Mouse (Mus musculus): ENCODE measurements around the gene Slc41a1.

Gene Slc41a1

DNA sequence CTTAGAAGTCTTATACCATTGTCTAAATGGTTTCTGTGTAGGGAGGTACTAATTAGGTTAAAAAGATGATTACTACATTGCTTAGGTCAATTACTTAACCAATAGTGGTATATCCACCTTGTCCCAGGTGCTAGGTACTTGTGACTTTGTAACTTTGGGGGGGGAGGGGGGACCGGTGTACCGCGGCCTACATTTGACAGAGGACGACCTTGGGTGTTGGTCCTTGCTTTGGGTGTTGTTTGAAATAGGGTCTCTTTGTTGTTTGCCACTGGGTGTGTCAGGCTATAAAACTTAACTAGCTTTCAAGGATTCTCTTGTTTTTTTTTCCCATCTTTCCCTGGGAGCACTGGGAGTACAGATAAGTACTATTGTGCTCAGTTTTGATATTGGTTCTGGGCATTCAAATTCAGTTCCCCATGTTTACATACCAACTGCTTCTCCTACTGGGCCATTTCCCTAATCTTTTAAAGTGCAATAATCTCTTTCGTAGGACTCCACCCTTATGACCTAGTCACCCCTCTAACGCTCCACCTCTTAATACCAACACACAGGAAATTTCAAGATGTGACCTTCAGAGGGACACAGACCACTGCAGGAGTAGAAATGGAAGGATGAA is 62.9 kb downstream of the Slc41a1 start:
- no peak for DNase-seq

DNA sequence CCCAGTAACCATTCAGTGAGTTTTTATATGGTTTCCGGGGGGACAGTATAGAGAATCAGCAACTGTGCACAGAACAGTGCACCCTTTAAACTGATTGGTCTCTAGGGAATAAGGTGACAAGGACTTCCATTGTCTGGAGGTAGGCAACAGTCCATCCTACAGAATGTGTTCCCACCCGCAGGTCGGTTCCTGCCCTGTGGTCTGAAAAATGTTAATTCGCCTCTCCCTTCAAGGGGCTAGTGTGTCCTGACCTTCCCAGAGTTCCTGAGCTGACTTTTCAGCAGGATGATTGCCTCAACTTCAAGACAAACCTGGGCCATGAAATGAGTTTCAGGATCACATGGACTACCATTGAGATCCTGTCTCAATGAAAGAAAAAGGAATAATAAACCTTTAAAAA is 64.1 kb downstream of the Slc41a1 start:
- no peak for DNase-seq

All from kidney, postnatal 25 days (tissue).